Mouse (Mus musculus) liver, adult 2 months (tissue): ENCODE measurements around the gene Ccdc163.

Experiments
- CTCF ChIP-seq: fragments of 200-500 bp; IDR thresholded peaks from 2 replicates; pipeline ENCODE4 v1.5.1; 2011; ENCODE audit warnings: low read depth, low read length, control low read depth
- POLR2A ChIP-seq: fragments of 200-500 bp; IDR thresholded peaks from 2 replicates; pipeline ENCODE4 v1.6.1; 2011; ENCODE audit warnings: low read length, control low read depth; ENCODE audit not compliant: insufficient read depth; ENCODE audit errors: extremely low read depth

DNA sequence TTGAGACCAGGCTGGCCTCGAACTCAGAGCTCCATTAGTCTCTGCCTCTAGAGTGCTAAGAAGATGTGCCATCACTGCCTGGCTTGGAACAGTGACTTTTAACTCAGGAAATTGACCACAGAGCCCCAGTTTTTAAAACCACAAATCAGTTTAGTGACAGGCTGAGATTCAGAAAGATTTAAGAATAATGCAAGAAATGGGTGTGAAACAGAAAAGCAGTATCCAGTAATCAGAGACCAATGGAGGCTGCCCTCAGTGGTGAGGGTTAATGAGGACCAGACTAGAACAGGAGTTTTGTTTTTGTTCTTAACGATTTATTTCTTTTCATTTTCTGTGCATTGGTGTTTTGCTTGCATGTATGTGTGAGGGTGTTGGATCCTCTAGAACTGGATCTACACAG, 23.6 kb upstream of the Ccdc163 start:
- TF ChIP-seq CTCF: no peak
- TF ChIP-seq POLR2A: no peak
